Mouse (Mus musculus) heart, embryonic 14.5 days (tissue): Measurements from ENCODE around the gene Ciart. TPM values are rescaled to one million over a fixed set of nuclear protein-coding genes. Genes with fewer than 3 reads are reported as not detected.

Experiments
- ATAC-seq: fragments of 200-750 bp; cut with Nextera tagmentation; 2 replicates; pipeline ENCODE4 v1.8.0; 2017; ENCODE audit warnings: low read depth, moderate TSS enrichment; ENCODE audit not compliant: insufficient number of reproducible peaks, insufficient read depth, low FRiP score
- H3K27ac ChIP-seq, 2 experiments: fragments of 200-500 bp in 1 of 2; fragments of 300-500 bp in 1 of 2; sonication (generic) in 1 of 2; replicated peaks in 1 of 2; 2 replicates each; pipeline ENCODE4 v1.5.1; 2012 to 2014; ENCODE audit warnings: low read depth in 2 of 2, low read length in 2 of 2, control low read depth in 1 of 2, mild to moderate bottlenecking in 1 of 2, mixed read lengths in 1 of 2; ENCODE audit not compliant: control insufficient read depth in 1 of 2, insufficient read depth in 1 of 2
- H3K27me3 ChIP-seq: fragments of 300-500 bp; sonication (generic); 2 replicates; pipeline ENCODE4 v1.6.1; 2014; ENCODE audit warnings: mild to moderate bottlenecking, low read length, control low read depth; ENCODE audit not compliant: control insufficient read depth, insufficient read depth
- H3K36me3 ChIP-seq: fragments of 300-500 bp; sonication (generic); 2 replicates; pipeline ENCODE4 v1.6.1; 2014; ENCODE audit warnings: mild to moderate bottlenecking, control low read depth, low read length, mixed read lengths; ENCODE audit not compliant: control insufficient read depth, insufficient read depth
- H3K4me1 ChIP-seq, 2 experiments: fragments of 200-500 bp in 1 of 2; fragments of 300-500 bp in 1 of 2; sonication (generic) in 1 of 2; 2 replicates each; pipeline ENCODE4 v1.6.1; 2012 to 2014; ENCODE audit warnings: low read length in 2 of 2, control low read depth in 1 of 2, mixed read lengths in 1 of 2; ENCODE audit not compliant: control insufficient read depth in 2 of 2, insufficient read depth in 2 of 2
- H3K4me2 ChIP-seq: fragments of 300-500 bp; sonication (generic); 2 replicates; pipeline ENCODE4 v1.6.1; 2014; ENCODE audit warnings: mild to moderate bottlenecking, low read length
- H3K4me3 ChIP-seq, 2 experiments: fragments of 200-500 bp in 1 of 2; fragments of 300-500 bp in 1 of 2; sonication (generic) in 1 of 2; 2 replicates each; pipeline ENCODE4 v1.5.1; 2012 to 2014; ENCODE audit warnings: low read length in 2 of 2, mild to moderate bottlenecking in 2 of 2, control low read depth in 1 of 2, low read depth in 1 of 2, moderate library complexity in 1 of 2; ENCODE audit not compliant: control insufficient read depth in 1 of 2, insufficient read depth in 1 of 2
- H3K9ac ChIP-seq: fragments of 300-500 bp; sonication (generic); 2 replicates; pipeline ENCODE4 v1.6.1; 2014; ENCODE audit warnings: mild to moderate bottlenecking, low read length
- H3K9me3 ChIP-seq: fragments of 300-500 bp; sonication (generic); 2 replicates; pipeline ENCODE4 v1.6.1; 2016; ENCODE audit warnings: low read length, control low read depth; ENCODE audit not compliant: control insufficient read depth
- WGBS: fragments of 180-500 bp; shearing (Covaris S2); extraction: QIAGEN DNeasy Blood & Tissue Kit; methylation state at CpG from one replicate; pipeline ENCODE4 v1.1.7; 2014; 5-methylcytosine and 5-hydroxymethylcytosine counted together
- polyA plus RNA-seq: library from polyadenylated mRNA; unstranded; fragments of >200 nt; fragmentation: Nextera tagmentation; extraction: Ambion mirVana; gene quantifications from 2 replicates; pipeline ENCODE4 v1.2.1, GENCODE M21; 2014

Ciart gene
- polyA plus RNA-seq, 1 experiment from 2014 or later, result 3.1 TPM

DNA sequence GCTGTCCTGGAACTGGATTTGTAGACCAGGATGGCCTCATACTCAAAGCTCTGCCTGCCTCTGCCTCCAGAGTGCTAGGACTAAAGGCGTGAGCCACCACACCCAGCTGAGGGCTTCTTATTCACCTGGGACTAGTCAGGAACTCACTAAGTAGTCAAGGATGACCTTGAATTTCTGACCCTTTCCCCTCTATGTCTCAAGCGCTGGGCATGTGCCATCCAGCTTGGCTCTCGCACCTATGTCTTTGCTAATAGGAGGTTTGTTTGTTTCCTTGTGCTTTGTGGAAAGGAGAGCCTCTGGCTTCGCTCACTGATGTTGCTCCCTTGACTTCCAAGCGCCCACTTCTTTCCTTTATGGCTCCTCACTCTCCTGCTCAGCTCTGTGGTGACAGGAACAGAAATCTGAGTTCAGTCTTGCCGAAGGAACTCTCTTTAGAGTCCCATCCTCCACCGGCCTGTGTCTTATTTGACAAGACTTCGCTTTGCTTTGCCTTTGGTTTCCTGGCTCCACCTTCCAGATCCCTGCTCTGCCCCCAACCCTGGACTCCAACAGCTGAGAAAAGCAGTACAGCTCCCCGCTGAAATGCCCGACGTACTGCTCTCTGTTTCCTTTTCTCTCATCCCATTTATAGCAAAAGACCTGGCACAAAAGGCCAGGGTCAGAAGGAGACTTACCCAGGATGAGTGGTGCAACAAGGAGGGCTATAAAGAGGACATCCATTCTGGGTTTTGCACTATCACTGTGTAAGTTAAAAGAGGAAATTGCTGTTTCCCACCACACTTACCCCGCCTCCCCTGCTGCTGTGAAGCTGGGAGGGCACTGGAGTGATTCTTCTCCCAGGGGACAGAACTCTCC lies 9.4 kb upstream of the Ciart start, which contains the start of gene BC028528:
BC028528 (minus strand) TSS at position 795 of the 855 bp plus-strand sequence.
- 0 out of 2 replicates have a peak, but pooled peaks have one; percentile 37 for ATAC-seq
- peak within 1 kb of the TSS; percentile 66 for H3K4me2 ChIP-seq
- H3K4me1 ChIP-seq, result peaks cover 17 to 32% of the 10 kb centered on the region in 2 experiments
- H3K36me3 ChIP-seq, result peaks cover 31% of the 10 kb centered on the region
- peak within 1 kb of the TSS; percentile 69 for H3K9ac ChIP-seq
- no peaks in the 10 kb centered on the region for H3K27me3 ChIP-seq
- 22% methylated on average over 12 of the region's 12 CpGs for WGBS
- H3K27ac ChIP-seq, result peak within 1 kb of the TSS; percentile 90 to 91
- H3K9me3 ChIP-seq, result no peaks in the 10 kb centered on the region
- peak within 1 kb of the TSS; percentile 34 to 36 for H3K4me3 ChIP-seq

DNA sequence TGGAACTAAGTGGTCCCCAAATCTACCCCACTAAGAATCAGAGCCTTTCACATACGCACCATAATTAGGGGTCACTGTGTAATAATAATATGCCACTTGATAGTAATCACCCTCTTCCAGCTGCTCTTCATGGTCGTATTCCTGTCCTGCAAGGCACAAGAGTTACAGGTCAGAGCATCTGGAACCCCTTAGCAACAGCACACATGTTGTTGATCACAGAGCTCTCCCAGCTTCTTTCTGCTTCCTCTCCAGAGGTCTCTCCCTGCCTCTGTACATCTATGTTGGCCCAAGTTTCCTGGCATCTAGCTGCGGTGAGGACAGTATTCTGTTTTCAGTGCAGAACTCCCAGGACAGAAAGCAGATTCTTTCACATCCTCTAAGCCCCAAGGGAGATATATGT lies 7.6 kb upstream of the Ciart start:
- peaks cover 14 to 26% of the 10 kb centered on the region in 2 experiments for H3K4me1 ChIP-seq
- no peak for ATAC-seq
- no peak overlapping the region for H3K4me3 ChIP-seq
- no peak overlapping the region for H3K27ac ChIP-seq
- WGBS, result 73% methylated on average over 3 of the region's 3 CpGs
- H3K27me3 ChIP-seq, result no peaks in the 10 kb centered on the region
- H3K9ac ChIP-seq, result no peak overlapping the region
- H3K4me2 ChIP-seq, result no peak overlapping the region
- H3K9me3 ChIP-seq, result no peaks in the 10 kb centered on the region
- peaks cover 31% of the 10 kb centered on the region for H3K36me3 ChIP-seq

DNA sequence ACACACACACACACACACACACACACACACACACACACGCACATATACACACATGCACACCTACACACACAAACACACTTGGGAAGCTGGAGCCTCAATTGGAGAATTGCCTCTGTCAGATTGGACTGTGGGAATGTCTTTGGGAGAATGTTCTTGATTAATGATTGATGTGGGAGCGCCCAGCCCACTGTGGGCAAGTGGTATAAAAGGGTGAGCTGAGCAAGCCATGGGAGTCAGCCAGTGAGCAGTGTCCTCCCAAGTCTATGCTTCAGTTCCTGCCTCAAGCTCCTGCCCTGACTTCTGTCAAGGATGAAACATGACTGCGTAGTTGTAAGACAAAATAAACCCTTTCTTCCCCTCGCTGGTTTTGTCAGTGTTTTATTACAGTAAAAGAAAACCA lies 5.5 kb upstream of the Ciart start:
- 70% methylated on average over 4 of the region's 4 CpGs for WGBS
- no peak overlapping the region for H3K4me3 ChIP-seq
- H3K9ac ChIP-seq, result no peak overlapping the region
- H3K4me1 ChIP-seq, result peaks cover 13 to 21% of the 10 kb centered on the region in 2 experiments; a peak in 3 of 4 replicates
- H3K4me2 ChIP-seq, result no peak overlapping the region
- no peaks in the 10 kb centered on the region for H3K9me3 ChIP-seq
- H3K27ac ChIP-seq, result no peak overlapping the region
- no peak for ATAC-seq
- H3K27me3 ChIP-seq, result no peaks in the 10 kb centered on the region
- H3K36me3 ChIP-seq, result peaks cover 31% of the 10 kb centered on the region

DNA sequence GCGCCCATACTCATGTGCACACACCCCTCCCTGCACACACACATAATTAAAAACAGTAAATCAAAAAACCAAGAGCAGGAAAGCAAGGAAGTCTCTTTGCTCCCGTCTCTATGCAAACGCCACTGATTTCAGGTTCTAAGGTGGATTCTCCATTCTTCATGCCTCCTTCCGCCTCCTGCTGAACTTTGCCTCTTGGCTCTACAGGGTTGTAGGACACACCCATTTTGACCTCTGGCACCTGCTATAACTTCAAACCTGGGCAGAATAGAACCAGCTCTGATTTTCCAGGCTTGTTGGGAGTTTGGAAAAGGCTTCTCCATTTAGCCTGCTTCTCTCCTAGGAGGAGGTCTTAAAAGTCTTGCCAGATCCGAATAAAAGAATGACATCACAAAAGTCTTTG lies 2.3 kb upstream of the Ciart start:
- no peak for ATAC-seq
- Histone ChIP-seq H3K9ac (no peak overlapping the region), H3K4me1 (peaks cover 5 to 8% of the 10 kb centered on the region in 2 experiments; a peak in 2 of 4 replicates), H3K4me2 (no peak overlapping the region), H3K27me3 (no peaks in the 10 kb centered on the region), H3K27ac (no peak overlapping the region), H3K36me3 (peaks cover 31% of the 10 kb centered on the region), H3K4me3 (no peak overlapping the region), H3K9me3 (no peaks in the 10 kb centered on the region)
- WGBS, result 92% methylated on average over 5 of the region's 5 CpGs

DNA sequence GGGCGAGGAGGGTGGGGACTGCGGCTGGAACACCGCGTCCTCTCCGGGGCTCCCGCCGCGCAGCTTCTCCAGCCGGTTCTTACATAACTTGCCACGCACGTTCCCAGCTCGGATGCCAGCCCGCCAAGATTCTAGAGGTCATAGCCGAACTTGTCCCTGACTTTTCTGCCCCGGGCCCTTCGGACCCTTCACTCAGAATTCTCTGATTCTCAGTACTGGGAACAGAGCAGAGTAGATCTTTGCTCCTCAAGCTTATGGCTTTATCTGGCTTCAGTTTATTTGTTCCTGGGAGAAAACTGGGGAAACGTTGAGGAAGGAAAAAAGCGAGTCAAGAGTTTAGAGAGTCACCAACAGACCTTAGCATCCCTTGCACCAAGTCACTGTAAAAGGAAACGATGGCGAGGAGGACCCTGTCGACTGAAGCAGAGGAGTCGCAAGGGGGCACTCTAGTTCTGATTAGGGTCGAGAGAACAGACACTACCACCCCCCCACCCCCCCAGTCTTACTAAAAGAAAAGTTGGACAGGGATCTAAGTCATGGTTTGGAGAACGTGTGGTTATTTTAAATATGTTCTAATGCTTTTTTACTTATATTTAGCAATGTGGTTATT lies 870 bp upstream of the Ciart start:
- peak overlapping the region; percentile 43 to 58 for H3K4me3 ChIP-seq
- no peaks in the 10 kb centered on the region for H3K27me3 ChIP-seq
- H3K4me1 ChIP-seq, result peaks cover 5 to 8% of the 10 kb centered on the region in 2 experiments; a peak in 2 of 4 replicates
- 2% methylated on average over 24 of the region's 24 CpGs for WGBS
- H3K36me3 ChIP-seq, result peaks cover 24% of the 10 kb centered on the region
- H3K9ac ChIP-seq, result peak overlapping the region; percentile 65
- peak overlapping the region; percentile 43 to 57; a peak in 3 of 4 replicates for H3K27ac ChIP-seq
- H3K4me2 ChIP-seq, result peak overlapping the region; percentile 93
- no peak for ATAC-seq
- H3K9me3 ChIP-seq, result no peaks in the 10 kb centered on the region

DNA sequence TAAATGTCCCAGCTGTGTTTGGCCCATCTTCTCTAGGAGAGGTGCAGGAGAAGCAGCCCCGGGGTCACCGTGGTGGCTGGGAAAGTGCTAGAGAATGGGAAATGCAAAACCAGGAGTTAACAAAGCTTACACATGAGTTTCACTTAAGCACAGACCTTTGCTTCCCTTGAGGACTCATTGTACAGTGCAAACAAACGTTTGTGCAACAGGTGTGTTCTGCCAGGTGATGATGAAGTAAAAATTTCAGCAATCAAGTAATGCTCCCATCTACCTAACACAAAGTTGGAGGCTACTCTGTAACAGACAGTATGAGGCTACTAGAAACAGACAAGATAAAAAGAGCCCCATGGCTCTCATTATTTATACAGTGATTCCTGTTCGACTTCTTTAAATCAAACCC lies 3.0 kb downstream of the Ciart start:
- Histone ChIP-seq H3K27me3 (no peaks in the 10 kb centered on the region), H3K9ac (no peak overlapping the region), H3K36me3 (peaks cover 13% of the 10 kb centered on the region), H3K4me2 (no peak overlapping the region), H3K9me3 (no peaks in the 10 kb centered on the region), H3K4me3 (no peak overlapping the region), H3K27ac (no peak overlapping the region), H3K4me1 (peaks cover 5 to 8% of the 10 kb centered on the region in 2 experiments; a peak in 2 of 4 replicates)
- 89% methylated on average over 4 of the region's 4 CpGs for whole genome bisulfite sequencing
- no peak for ATAC-seq

DNA sequence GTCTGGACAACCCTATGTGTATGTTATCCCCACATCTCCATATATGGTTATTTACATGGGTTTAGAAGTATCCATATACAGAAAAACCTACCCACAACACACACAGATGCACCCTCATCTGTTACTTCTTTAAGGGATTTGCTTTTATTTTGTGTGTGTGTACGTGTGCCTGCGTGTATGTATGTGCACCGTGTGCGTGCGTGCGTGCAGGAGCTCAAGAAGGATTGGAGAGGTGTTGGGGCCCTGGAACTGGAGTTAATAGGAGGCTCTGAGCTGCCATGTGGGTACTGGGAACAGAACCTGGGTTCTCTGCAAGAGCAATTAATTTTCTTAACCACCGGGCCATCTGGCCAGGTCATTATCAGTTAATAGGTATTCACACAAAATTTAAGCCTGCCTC lies 10.0 kb downstream of the Ciart start:
- peak overlapping the region; percentile 87 for H3K9ac ChIP-seq
- WGBS, result 61% methylated on average over 7 of the region's 7 CpGs

More for the DNA sequence above, 10.0 kb downstream of the Ciart start:
- peaks cover 0 to 11% of the 10 kb centered on the region in 2 experiments; a peak in 2 of 4 replicates for H3K4me1 ChIP-seq
- no peaks in the 10 kb centered on the region for H3K9me3 ChIP-seq
- H3K36me3 ChIP-seq, result peaks cover 38% of the 10 kb centered on the region
- peak overlapping the region in 1 of 2 experiments; percentile 86; a peak in 2 of 4 replicates for H3K27ac ChIP-seq
- H3K4me2 ChIP-seq, result peak overlapping the region; percentile 72
- no peaks in the 10 kb centered on the region for H3K27me3 ChIP-seq
- ATAC-seq, result no peak
- H3K4me3 ChIP-seq, result peak overlapping the region; percentile 75 to 97
